Mouse (Mus musculus) bone marrow macrophage, adult 2 months (primary cell): ENCODE measurements at regions not wholly inside any gene's neighbourhood (a gene's known extent, or its start where the extent isn't known, plus 50 kb on each side); places are given as distances from the start of the nearest gene placed in this dataset.

Experiments used
- H3K27ac ChIP-seq: 2 replicates; pipeline ENCODE4 v1.5.1; 2012; ENCODE audit warnings: low read depth, low read length; ENCODE audit not compliant: insufficient read depth
- H3K4me1 ChIP-seq: 2 replicates; pipeline ENCODE4 v1.6.1; 2012; ENCODE audit warnings: low read length; ENCODE audit not compliant: control insufficient read depth, insufficient read depth
- H3K4me3 ChIP-seq: 2 replicates; pipeline ENCODE4 v1.5.1; 2012; ENCODE audit warnings: mild to moderate bottlenecking, low read length, moderate library complexity; ENCODE audit not compliant: insufficient read depth
- CTCF ChIP-seq: IDR thresholded peaks from 2 replicates; pipeline ENCODE4 v1.5.1; 2012; ENCODE audit warnings: low read depth, mild to moderate bottlenecking, low read length, moderate library complexity
- POLR2A ChIP-seq: IDR thresholded peaks from 2 replicates; pipeline ENCODE4 v1.6.1; 2012; ENCODE audit warnings: mild to moderate bottlenecking, low read depth, low read length, borderline replicate concordance

DNA sequence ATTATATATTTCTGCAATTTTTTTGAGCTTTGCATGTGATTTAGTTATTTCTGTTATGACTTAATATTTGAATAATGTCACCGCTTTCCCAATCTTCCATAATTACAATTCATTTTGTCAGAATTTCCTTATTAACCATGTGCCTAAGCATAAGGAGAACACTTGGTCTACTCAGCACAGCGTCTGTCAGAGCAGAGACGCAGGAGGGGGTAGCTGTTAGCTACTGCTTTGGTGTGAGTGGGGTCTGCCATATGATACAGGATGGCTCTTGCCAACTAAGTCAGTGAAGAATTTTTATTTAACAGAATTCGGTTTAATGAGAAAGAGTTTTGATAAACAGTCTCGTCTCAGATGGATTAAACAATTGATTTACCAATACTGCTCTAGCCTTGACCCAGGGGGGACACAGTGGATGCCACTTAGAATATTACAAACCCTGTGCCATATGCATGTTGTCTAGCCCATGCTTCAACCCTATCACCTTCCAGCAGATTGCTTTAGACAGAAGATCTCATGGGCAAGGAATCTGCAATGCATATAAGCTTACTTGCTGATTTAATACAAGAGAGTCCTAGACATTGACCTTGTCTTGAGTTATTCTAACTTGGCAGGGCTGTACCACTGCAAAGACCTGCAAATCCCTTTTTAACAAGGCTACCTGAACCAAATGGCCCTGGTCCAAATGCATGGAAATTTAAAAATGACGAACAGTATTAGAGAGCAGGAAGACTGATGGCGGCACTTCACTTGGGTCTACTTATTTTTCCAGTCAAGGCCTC lies 434.9 kb downstream of the Rnf144b start:
- H3K4me1 ChIP-seq: no peaks in the 10 kb centered on the region
- no peak overlapping the region for H3K4me3 ChIP-seq
- TF ChIP-seq POLR2A (no peak), CTCF (no peak)

GRCm38 (mm10) chr13:47562836-47563235 lies 440.4 kb downstream of the Rnf144b start:
- no peak for TF ChIP-seq POLR2A
- no peak for TF ChIP-seq CTCF
- H3K4me3 ChIP-seq: no peak overlapping the region
- no peak overlapping the region for H3K27ac ChIP-seq
- H3K4me1 ChIP-seq: no peaks in the 10 kb centered on the region

More for the DNA sequence above, 434.9 kb downstream of the Rnf144b start:
- H3K27ac ChIP-seq: no peak overlapping the region

DNA sequence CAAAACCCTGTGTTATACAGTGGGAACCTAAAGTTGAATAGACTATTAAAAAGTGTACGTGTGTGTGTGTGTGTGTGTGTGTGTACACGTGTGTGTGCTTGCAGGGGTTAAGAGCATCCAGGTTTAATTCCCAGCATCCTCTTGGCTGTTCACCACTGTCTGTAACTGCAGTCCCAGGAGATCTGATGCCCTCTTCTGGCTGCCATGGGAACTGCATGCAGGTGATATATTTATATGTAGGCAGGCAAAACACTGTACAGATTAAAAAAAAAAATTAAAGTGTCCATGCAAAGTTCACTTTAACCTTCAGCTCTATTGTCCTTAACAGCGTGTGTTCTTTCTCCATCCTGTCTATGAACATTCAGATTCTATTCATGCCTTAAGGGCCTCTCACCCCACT lies 454.1 kb downstream of the Rnf144b start:
- TF ChIP-seq CTCF (peak; percentile 19; the same call in 1 of the 2 replicates), POLR2A (no peak)
- no peak overlapping the region for H3K27ac ChIP-seq

GRCm38 (mm10) chr13:47580144-47580543 lies 457.7 kb downstream of the Rnf144b start:
- Histone ChIP-seq H3K4me1 (no peaks in the 10 kb centered on the region), H3K27ac (no peak overlapping the region), H3K4me3 (no peak overlapping the region)
- TF ChIP-seq POLR2A: no peak
- TF ChIP-seq CTCF: no peak

More for the DNA sequence above, 454.1 kb downstream of the Rnf144b start:
- no peaks in the 10 kb centered on the region for H3K4me1 ChIP-seq
- H3K4me3 ChIP-seq: no peak overlapping the region

GRCm38 (mm10) chr13:47585158-47585557 lies 462.7 kb downstream of the Rnf144b start:
- Histone ChIP-seq H3K27ac (no peak overlapping the region), H3K4me3 (no peak overlapping the region), H3K4me1 (no peaks in the 10 kb centered on the region)
- TF ChIP-seq CTCF (no peak), POLR2A (no peak)

DNA sequence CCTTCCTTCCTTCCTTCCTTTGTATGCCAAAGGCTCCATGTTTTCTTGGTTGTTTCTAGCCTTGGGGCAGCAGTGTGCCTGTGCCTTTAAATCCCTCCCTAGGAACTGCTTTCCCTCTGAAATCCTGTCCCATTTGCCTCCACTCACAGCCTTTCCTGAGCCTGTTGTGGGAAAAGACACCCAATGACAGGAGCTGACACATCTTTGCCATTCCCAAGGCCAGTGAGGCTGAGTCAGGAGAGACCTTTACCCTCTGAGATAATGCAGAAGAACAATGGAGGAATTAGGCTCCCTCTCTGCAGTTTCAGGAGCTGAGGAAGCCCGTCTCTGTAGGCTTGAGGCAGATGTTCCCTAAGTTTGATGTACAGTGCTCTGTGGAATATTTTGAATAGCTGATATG lies 480.2 kb downstream of the Rnf144b start:
- H3K27ac ChIP-seq: no peak overlapping the region

DNA sequence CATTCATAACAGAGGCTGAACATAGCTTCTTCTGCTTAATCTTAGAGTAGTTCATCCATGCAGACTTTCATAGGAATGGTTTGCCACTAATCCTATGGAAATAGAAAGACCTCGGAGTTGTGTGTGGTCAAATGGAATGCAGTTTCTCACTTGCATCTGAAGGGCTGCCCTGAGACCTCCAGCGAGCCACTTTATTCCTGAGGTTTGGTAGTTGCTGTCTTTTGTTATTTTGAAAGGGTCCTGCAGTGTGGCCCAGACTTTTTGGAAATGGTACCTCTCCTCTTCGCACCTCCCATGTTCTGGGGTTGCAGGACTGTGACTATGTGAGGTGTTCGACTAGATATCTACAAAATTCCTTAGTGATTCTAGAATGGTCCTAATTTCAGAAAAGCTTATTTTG lies 489.0 kb downstream of the Rnf144b start:
- Histone ChIP-seq H3K4me3 (no peak overlapping the region), H3K4me1 (no peaks in the 10 kb centered on the region), H3K27ac (no peak overlapping the region)
- TF ChIP-seq CTCF (no peak), POLR2A (no peak)

More for the DNA sequence above, 480.2 kb downstream of the Rnf144b start:
- no peaks in the 10 kb centered on the region for H3K4me1 ChIP-seq
- TF ChIP-seq POLR2A (no peak), CTCF (no peak)
- H3K4me3 ChIP-seq: no peak overlapping the region

DNA sequence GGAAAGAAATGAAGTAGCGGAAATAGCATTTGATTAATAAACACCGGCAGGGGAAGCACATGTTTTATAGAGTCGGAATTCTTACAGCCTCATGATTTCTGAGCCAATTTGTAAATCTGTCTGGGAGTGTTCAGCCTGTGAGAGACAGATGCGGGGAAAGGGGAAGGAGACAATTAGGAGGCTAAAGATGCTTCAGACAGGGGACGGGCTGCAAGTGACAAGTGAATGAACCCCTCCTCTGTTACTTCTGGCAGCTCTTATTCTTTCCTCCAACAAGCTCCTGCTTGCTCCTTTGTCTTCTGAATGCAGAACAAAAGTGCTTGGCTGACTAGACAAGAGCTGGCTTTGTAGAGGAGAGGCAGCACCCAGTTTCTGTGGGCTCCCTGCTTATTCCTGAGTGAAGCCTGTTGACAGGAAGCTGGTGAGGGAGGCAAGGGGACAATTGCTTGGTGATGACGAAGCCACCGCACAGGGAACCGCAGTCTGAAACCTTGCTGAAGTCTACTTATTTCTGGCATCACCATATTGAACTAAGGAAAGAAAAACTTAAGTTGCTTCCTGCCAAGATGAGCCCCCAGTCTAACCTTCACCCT lies 514.2 kb downstream of the Rnf144b start:
- TF ChIP-seq CTCF (no peak), POLR2A (no peak)
- no peaks in the 10 kb centered on the region for H3K4me1 ChIP-seq
- H3K4me3 ChIP-seq: no peak overlapping the region
- no peak overlapping the region for H3K27ac ChIP-seq

- Histone ChIP-seq H3K4me3 (no peak overlapping the region), H3K27ac (no peak overlapping the region), H3K4me1 (no peaks in the 10 kb centered on the region)
- TF ChIP-seq POLR2A: no peak
- no peak for TF ChIP-seq CTCF
Observed at GRCm38 (mm10) chr13:47642341-47642740, 519.9 kb downstream of the Rnf144b start.

DNA sequence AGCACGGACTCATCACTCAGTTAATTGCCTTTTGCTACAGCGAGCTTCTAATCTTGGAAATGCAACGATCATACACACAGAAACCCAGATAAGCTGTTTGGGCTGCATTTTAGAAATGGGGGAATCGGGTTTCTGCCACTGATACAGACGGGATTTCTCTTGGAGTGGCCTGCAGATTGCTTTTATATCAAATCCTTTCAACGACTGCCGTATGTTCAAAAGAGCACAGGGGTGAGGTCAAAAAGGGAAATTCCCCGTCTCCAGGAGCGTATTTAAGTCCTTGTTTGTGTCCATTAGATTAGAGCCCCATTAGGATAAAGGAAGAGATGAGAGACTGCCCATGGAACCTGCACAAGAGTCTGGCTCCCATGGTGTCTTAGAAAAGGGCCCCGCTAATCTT lies 522.6 kb downstream of the Rnf144b start:
- Histone ChIP-seq H3K27ac (no peak overlapping the region), H3K4me3 (no peak overlapping the region), H3K4me1 (no peaks in the 10 kb centered on the region)
- TF ChIP-seq CTCF (no peak), POLR2A (no peak)
